Mouse (Mus musculus): Measurements from ENCODE around the gene Hivep2. TPM values are rescaled to one million over a fixed set of nuclear protein-coding genes. Genes with fewer than 3 reads are reported as not detected.

Gene Hivep2
- polyA plus RNA-seq, 2 experiments: 12.1 to 12.9 TPM

- ATAC-seq (ENCODE audit: low FRiP score, low read depth): peak; percentile 64
Measured at GRCm38 (mm10) chr10:13967451-13968233, 1.8 kb downstream of the Hivep2 start.

GRCm38 (mm10) chr10:13968234-13968555 is 2.3 kb downstream of the Hivep2 start:
- 9% methylated on average over 5 of the region's 5 CpGs for WGBS
- H3K9me3 ChIP-seq (ENCODE audit: control insufficient read depth, low read length): no peaks in the 10 kb centered on the region
- H3K36me3 ChIP-seq (ENCODE audit: control insufficient read depth, insufficient read depth, low read length): no peaks in the 10 kb centered on the region
- 0 out of 2 replicates have a peak, but pooled peaks cover 10% of the 10 kb centered on the region for H3K4me1 ChIP-seq (ENCODE audit: control insufficient read depth, insufficient read depth, low read length)
- no peak for TF ChIP-seq POLR2A (IDR thresholded peaks at IDR 0.05; ENCODE audit: borderline replicate concordance, extremely low read depth, insufficient read depth, insufficient read length)
- H3K27me3 ChIP-seq (ENCODE audit: control insufficient read depth, insufficient read depth, low read length): peaks cover 5% of the 10 kb centered on the region
- DNase-seq (ENCODE audit: low spot score): no peak
- peak overlapping the region; percentile 64 for H3K4me3 ChIP-seq (replicated peaks; ENCODE audit: low read length)
- H3K9ac ChIP-seq (ENCODE audit: low read depth, low read length, severe bottlenecking): peak overlapping the region; percentile 85
- no peak for ATAC-seq (ENCODE audit: low FRiP score, low read depth)
- peak overlapping the region; percentile 94; the same call in 1 of the 2 replicates for H3K27ac ChIP-seq (replicated peaks; ENCODE audit: low read depth, low read length)
- H3K4me2 ChIP-seq (replicated peaks; ENCODE audit: low read depth, low read length, severe bottlenecking): peak overlapping the region; percentile 99

More at GRCm38 (mm10) chr10:13967451-13968233, 1.8 kb downstream of the Hivep2 start:
- no peaks in the 10 kb centered on the region for H3K36me3 ChIP-seq (ENCODE audit: control insufficient read depth, insufficient read depth, low read length)
- no peaks in the 10 kb centered on the region for H3K9me3 ChIP-seq (ENCODE audit: control insufficient read depth, low read length)
- 0 out of 2 replicates have a peak, but pooled peaks have one; percentile 15 for TF ChIP-seq POLR2A (IDR thresholded peaks at IDR 0.05; ENCODE audit: borderline replicate concordance, extremely low read depth, insufficient read depth, insufficient read length)
- peak overlapping the region; percentile 94 for H3K27ac ChIP-seq (replicated peaks; ENCODE audit: low read depth, low read length)
- H3K9ac ChIP-seq (ENCODE audit: low read depth, low read length, severe bottlenecking): peak overlapping the region; percentile 85
- 0 out of 2 replicates have a peak, but pooled peaks cover 10% of the 10 kb centered on the region for H3K4me1 ChIP-seq (ENCODE audit: control insufficient read depth, insufficient read depth, low read length)
- WGBS: 0% methylated on average over 34 of the region's 36 CpGs
- H3K27me3 ChIP-seq (ENCODE audit: control insufficient read depth, insufficient read depth, low read length): peaks cover 11% of the 10 kb centered on the region
- peak overlapping the region; percentile 64 for H3K4me3 ChIP-seq (replicated peaks; ENCODE audit: low read length)
- H3K4me2 ChIP-seq (replicated peaks; ENCODE audit: low read depth, low read length, severe bottlenecking): peak overlapping the region; percentile 99
- peak; percentile 84 for DNase-seq (ENCODE audit: low spot score)

- ATAC-seq (ENCODE audit: low FRiP score, low read depth) (no peak), DNase-seq (ENCODE audit: low spot score) (peak; percentile 70)
- H3K4me3 ChIP-seq (replicated peaks; ENCODE audit: low read length): no peak overlapping the region
- no peaks in the 10 kb centered on the region; the same call in 1 of the 2 replicates for H3K27me3 ChIP-seq (ENCODE audit: control insufficient read depth, insufficient read depth, low read length)
- H3K36me3 ChIP-seq (ENCODE audit: control insufficient read depth, insufficient read depth, low read length): no peaks in the 10 kb centered on the region
- H3K4me2 ChIP-seq (replicated peaks; ENCODE audit: low read depth, low read length, severe bottlenecking): no peak overlapping the region
- no peaks in the 10 kb centered on the region for H3K9me3 ChIP-seq (ENCODE audit: control insufficient read depth, low read length)
- no peak overlapping the region for H3K9ac ChIP-seq (ENCODE audit: low read depth, low read length, severe bottlenecking)
- TF ChIP-seq POLR2A (IDR thresholded peaks at IDR 0.05; ENCODE audit: borderline replicate concordance, extremely low read depth, insufficient read depth, insufficient read length): no peak
- H3K4me1 ChIP-seq (ENCODE audit: control insufficient read depth, insufficient read depth, low read length): 0 out of 2 replicates have a peak, but pooled peaks cover 10% of the 10 kb centered on the region
- no peak overlapping the region for H3K27ac ChIP-seq (replicated peaks; ENCODE audit: low read depth, low read length)
- 10% methylated on average over 8 of the region's 8 CpGs for WGBS
Measured at GRCm38 (mm10) chr10:13968989-13969388, 3.1 kb downstream of the Hivep2 start.

GRCm38 (mm10) chr10:13970321-13970720 is 4.4 kb downstream of the Hivep2 start:
- H3K4me2 ChIP-seq (replicated peaks; ENCODE audit: low read depth, low read length, severe bottlenecking): no peak overlapping the region
- DNase-seq (ENCODE audit: low spot score) (no peak), ATAC-seq (ENCODE audit: low FRiP score, low read depth) (no peak)
- H3K4me3 ChIP-seq (replicated peaks; ENCODE audit: low read length): no peak overlapping the region
- WGBS: 76% methylated on average over 3 of the region's 3 CpGs
- no peaks in the 10 kb centered on the region for H3K36me3 ChIP-seq (ENCODE audit: control insufficient read depth, insufficient read depth, low read length)
- H3K27me3 ChIP-seq (ENCODE audit: control insufficient read depth, insufficient read depth, low read length): no peaks in the 10 kb centered on the region
- no peak overlapping the region for H3K27ac ChIP-seq (replicated peaks; ENCODE audit: low read depth, low read length)
- H3K9me3 ChIP-seq (ENCODE audit: control insufficient read depth, low read length): no peaks in the 10 kb centered on the region
- TF ChIP-seq POLR2A (IDR thresholded peaks at IDR 0.05; ENCODE audit: borderline replicate concordance, extremely low read depth, insufficient read depth, insufficient read length): no peak
- 0 out of 2 replicates have a peak, but pooled peaks cover 14% of the 10 kb centered on the region for H3K4me1 ChIP-seq (ENCODE audit: control insufficient read depth, insufficient read depth, low read length)
- no peak overlapping the region for H3K9ac ChIP-seq (ENCODE audit: low read depth, low read length, severe bottlenecking)

GRCm38 (mm10) chr10:13971268-13971667 is 5.4 kb downstream of the Hivep2 start:
- DNase-seq (ENCODE audit: low spot score) (no peak), ATAC-seq (ENCODE audit: low FRiP score, low read depth) (no peak)
- H3K36me3 ChIP-seq (ENCODE audit: control insufficient read depth, insufficient read depth, low read length): no peaks in the 10 kb centered on the region
- no peaks in the 10 kb centered on the region for H3K27me3 ChIP-seq (ENCODE audit: control insufficient read depth, insufficient read depth, low read length)
- no peak overlapping the region for H3K9ac ChIP-seq (ENCODE audit: low read depth, low read length, severe bottlenecking)
- 0 out of 2 replicates have a peak, but pooled peaks cover 14% of the 10 kb centered on the region for H3K4me1 ChIP-seq (ENCODE audit: control insufficient read depth, insufficient read depth, low read length)
- no peak overlapping the region for H3K4me2 ChIP-seq (replicated peaks; ENCODE audit: low read depth, low read length, severe bottlenecking)
- WGBS: 37% methylated on average over 5 of the region's 5 CpGs
- H3K4me3 ChIP-seq (replicated peaks; ENCODE audit: low read length): no peak overlapping the region
- H3K27ac ChIP-seq (replicated peaks; ENCODE audit: low read depth, low read length): no peak overlapping the region
- no peaks in the 10 kb centered on the region for H3K9me3 ChIP-seq (ENCODE audit: control insufficient read depth, low read length)
- no peak for TF ChIP-seq POLR2A (IDR thresholded peaks at IDR 0.05; ENCODE audit: borderline replicate concordance, extremely low read depth, insufficient read depth, insufficient read length)

Measured in limb, embryonic 14.5 days (tissue).